Mouse (Mus musculus): ENCODE data around the gene Prkd3. TPM values are rescaled to one million over a fixed set of nuclear protein-coding genes. Genes with fewer than 3 reads are reported as not detected.
A peak's percentile ranks its signal among the peaks of the same experiment; 100 is the strongest.

Prkd3 gene
- polyA plus RNA-seq, 1 experiment from 2014 or later, result 46.5 TPM

- 92% methylated on average over 8 of the region's 8 CpGs for WGBS
- no peaks in the 10 kb centered on the region for H3K27me3 ChIP-seq
- H3K27ac ChIP-seq, result no peak overlapping the region
- H3K4me3 ChIP-seq, result no peak overlapping the region
- ATAC-seq (ENCODE audit: low FRiP score), result no peak
- H3K36me3 ChIP-seq, result peaks cover 67% of the 10 kb centered on the region
- H3K9ac ChIP-seq, result no peak overlapping the region
- H3K4me2 ChIP-seq (replicated peaks), result no peak overlapping the region
- H3K9me3 ChIP-seq (replicated peaks), result no peaks in the 10 kb centered on the region
- H3K4me1 ChIP-seq, result no peaks in the 10 kb centered on the region
These were observed 67.4 kb downstream of the Prkd3 start for GRCm38 (mm10) chr17:78953240-78953639.

- H3K27ac ChIP-seq, result no peak overlapping the region
- H3K27me3 ChIP-seq, result no peaks in the 10 kb centered on the region
- WGBS, result 94% methylated on average over 5 of the region's 5 CpGs
- peaks cover 69% of the 10 kb centered on the region for H3K36me3 ChIP-seq
- no peak for ATAC-seq (ENCODE audit: low FRiP score)
- no peak overlapping the region for H3K4me2 ChIP-seq (replicated peaks)
- H3K4me3 ChIP-seq, result no peak overlapping the region
- no peaks in the 10 kb centered on the region for H3K4me1 ChIP-seq
- H3K9me3 ChIP-seq (replicated peaks), result no peaks in the 10 kb centered on the region
- H3K9ac ChIP-seq, result no peak overlapping the region
These were observed 68.5 kb downstream of the Prkd3 start for GRCm38 (mm10) chr17:78952070-78952469.

- Histone ChIP-seq H3K4me1 (no peaks in the 10 kb centered on the region), H3K9ac (no peak overlapping the region), H3K36me3 (peaks cover 73% of the 10 kb centered on the region), H3K4me2 (replicated peaks) (no peak overlapping the region), H3K4me3 (no peak overlapping the region), H3K9me3 (replicated peaks) (no peaks in the 10 kb centered on the region), H3K27ac (no peak overlapping the region), H3K27me3 (no peaks in the 10 kb centered on the region)
- WGBS, result 95% methylated on average over 5 of the region's 5 CpGs
- no peak for ATAC-seq (ENCODE audit: low FRiP score)
These were observed 69.4 kb downstream of the Prkd3 start for GRCm38 (mm10) chr17:78951225-78951624.

DNA sequence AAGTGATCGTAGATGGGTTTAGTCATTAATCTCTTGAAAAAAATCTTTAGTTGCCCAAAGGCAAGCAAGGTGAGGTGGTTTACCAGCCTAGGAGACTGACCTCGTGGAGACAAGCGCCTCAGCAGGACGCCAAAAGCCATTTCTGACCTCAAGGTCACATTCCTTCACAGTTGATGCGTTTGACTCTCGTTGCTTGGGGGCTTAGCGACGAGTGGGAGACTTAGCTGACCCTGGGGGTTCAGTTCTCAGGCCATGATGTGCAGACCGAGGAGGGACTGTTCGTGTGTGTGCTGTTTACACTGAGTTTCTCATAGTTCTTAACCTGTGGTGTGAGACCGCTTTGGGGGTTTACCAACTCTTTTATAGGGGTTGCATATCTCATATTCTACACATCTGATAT lies 78.0 kb downstream of the Prkd3 start:
- Histone ChIP-seq H3K36me3 (peaks cover 43% of the 10 kb centered on the region), H3K9me3 (replicated peaks) (no peaks in the 10 kb centered on the region), H3K27me3 (no peaks in the 10 kb centered on the region), H3K9ac (no peak overlapping the region), H3K4me3 (no peak overlapping the region), H3K27ac (no peak overlapping the region), H3K4me1 (peaks cover 2% of the 10 kb centered on the region), H3K4me2 (replicated peaks) (no peak overlapping the region)
- ATAC-seq (ENCODE audit: low FRiP score), result no peak
- 49% methylated on average over 11 of the region's 11 CpGs for WGBS

GRCm38 (mm10) chr17:78938927-78939326 lies 81.7 kb downstream of the Prkd3 start:
- H3K36me3 ChIP-seq, result peaks cover 34% of the 10 kb centered on the region
- H3K27me3 ChIP-seq, result no peaks in the 10 kb centered on the region
- 94% methylated on average over 4 of the region's 4 CpGs for WGBS
- no peak overlapping the region for H3K9ac ChIP-seq
- ATAC-seq (ENCODE audit: low FRiP score), result no peak
- H3K4me1 ChIP-seq, result peaks cover 11% of the 10 kb centered on the region
- no peak overlapping the region for H3K27ac ChIP-seq
- H3K4me2 ChIP-seq (replicated peaks), result no peak overlapping the region
- H3K9me3 ChIP-seq (replicated peaks), result no peaks in the 10 kb centered on the region
- H3K4me3 ChIP-seq, result no peak overlapping the region

DNA sequence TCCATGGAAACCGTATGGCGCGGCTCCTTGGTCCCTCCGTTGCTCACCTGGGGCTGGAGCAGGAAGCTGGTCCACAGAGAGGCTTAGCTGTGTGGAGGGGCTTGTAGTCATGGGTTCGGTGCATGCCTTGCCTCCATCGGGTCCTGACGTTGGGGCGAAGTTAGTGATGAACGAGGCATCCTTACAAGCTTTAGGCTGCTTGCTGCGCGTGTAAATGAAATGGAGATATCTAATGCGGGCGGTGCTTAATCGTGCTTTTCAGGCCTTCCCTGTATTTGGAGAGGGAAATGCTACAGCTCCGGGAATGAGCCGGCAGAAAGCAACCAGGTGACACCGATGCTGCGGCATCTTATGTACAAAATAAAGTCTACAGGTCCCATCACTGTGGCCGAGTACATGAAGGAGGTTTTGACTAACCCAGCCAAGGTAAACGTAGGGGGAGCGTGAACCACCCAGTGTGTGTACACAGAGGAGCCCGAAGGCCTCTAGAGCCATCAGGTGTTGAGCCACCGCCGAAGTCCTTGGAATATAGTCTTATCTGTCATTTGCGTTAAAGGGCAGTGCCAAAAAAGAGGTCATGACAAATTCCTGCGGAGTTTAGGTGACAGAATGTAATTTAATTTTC lies 83.3 kb downstream of the Prkd3 start:
- 11% methylated on average over 26 of the region's 26 CpGs for WGBS
- Histone ChIP-seq H3K4me1 (peaks cover 18% of the 10 kb centered on the region), H3K27me3 (no peaks in the 10 kb centered on the region), H3K4me3 (peak overlapping the region; percentile 81), H3K9ac (peak overlapping the region; percentile 71), H3K36me3 (peaks cover 36% of the 10 kb centered on the region), H3K9me3 (replicated peaks) (no peaks in the 10 kb centered on the region), H3K27ac (peak overlapping the region; percentile 40; the same call in 1 of the 2 replicates), H3K4me2 (replicated peaks) (peak overlapping the region; percentile 75)
- ATAC-seq (ENCODE audit: low FRiP score), result peak; percentile 30; the same call in 1 of the 2 replicates

GRCm38 (mm10) chr17:78936466-78937228 lies 84.0 kb downstream of the Prkd3 start, which contains the start of the genes Cebpz and Ndufaf7:
Gene Cebpz (minus strand): TSS chr17:78937066.
Gene Ndufaf7 (plus strand): TSS chr17:78937136.
- Histone ChIP-seq H3K4me3 (peak within 1 kb of the TSS; percentile 81), H3K4me1 (peaks cover 18% of the 10 kb centered on the region), H3K4me2 (replicated peaks) (peak within 1 kb of the TSS; percentile 75), H3K9me3 (replicated peaks) (no peaks in the 10 kb centered on the region), H3K27me3 (no peaks in the 10 kb centered on the region), H3K36me3 (peaks cover 36% of the 10 kb centered on the region), H3K27ac (peak within 1 kb of the TSS; percentile 40; the same call in 1 of the 2 replicates), H3K9ac (peak within 1 kb of the TSS; percentile 75)
- WGBS, result under 1% methylated on average over 45 of the region's 45 CpGs
- ATAC-seq (ENCODE audit: low FRiP score), result peak; percentile 100

- Histone ChIP-seq H3K9me3 (replicated peaks) (no peaks in the 10 kb centered on the region), H3K27me3 (no peaks in the 10 kb centered on the region), H3K4me2 (replicated peaks) (peak overlapping the region; percentile 75), H3K4me3 (peak overlapping the region; percentile 81), H3K27ac (no peak overlapping the region), H3K36me3 (peaks cover 41% of the 10 kb centered on the region), H3K4me1 (peaks cover 18% of the 10 kb centered on the region), H3K9ac (peak overlapping the region; percentile 75)
- WGBS, result 86% methylated on average over 2 of the region's 2 CpGs
- no peak for ATAC-seq (ENCODE audit: low FRiP score)
These were observed 84.8 kb downstream of the Prkd3 start for GRCm38 (mm10) chr17:78935857-78936256.

DNA sequence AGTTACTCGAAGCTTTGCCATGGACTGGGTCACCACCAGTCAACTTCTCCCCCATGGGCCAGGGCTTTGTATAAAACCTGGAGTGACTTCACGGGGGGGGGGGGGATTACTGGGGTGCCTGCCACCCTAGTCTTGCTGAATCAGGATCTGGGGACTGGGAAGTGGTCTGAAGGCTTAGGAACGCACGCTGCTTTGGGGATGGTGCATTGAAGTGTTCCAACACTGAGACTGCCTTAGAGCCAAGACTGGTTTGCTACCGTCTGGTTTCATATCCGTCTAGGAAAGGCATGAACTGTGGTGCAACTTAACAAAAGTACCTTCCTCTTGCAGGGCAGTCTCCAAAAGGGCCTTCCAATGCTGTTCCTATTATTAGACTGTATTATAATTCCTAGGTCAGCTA lies 102.9 kb downstream of the Prkd3 start:
- Histone ChIP-seq H3K4me2 (replicated peaks) (peak overlapping the region; percentile 68), H3K4me1 (peaks cover 14% of the 10 kb centered on the region), H3K27me3 (no peaks in the 10 kb centered on the region), H3K27ac (no peak overlapping the region), H3K9me3 (replicated peaks) (no peaks in the 10 kb centered on the region), H3K9ac (peak overlapping the region; percentile 78; the same call in 1 of the 2 replicates), H3K4me3 (no peak overlapping the region; the same call in 1 of the 2 replicates), H3K36me3 (peaks cover 33% of the 10 kb centered on the region)
- WGBS, result 54% methylated on average over 6 of the region's 6 CpGs
- no peak for ATAC-seq (ENCODE audit: low FRiP score)

- Histone ChIP-seq H3K4me2 (replicated peaks) (peak overlapping the region; percentile 68), H3K27me3 (no peaks in the 10 kb centered on the region), H3K4me3 (peak overlapping the region; percentile 66), H3K9ac (peak overlapping the region; percentile 78), H3K36me3 (peaks cover 26% of the 10 kb centered on the region), H3K27ac (peak overlapping the region; percentile 83), H3K4me1 (peaks cover 14% of the 10 kb centered on the region), H3K9me3 (replicated peaks) (no peaks in the 10 kb centered on the region)
- WGBS, result 4% methylated on average over 11 of the region's 11 CpGs
- peak; percentile 21 for ATAC-seq (ENCODE audit: low FRiP score)
These were observed 103.7 kb downstream of the Prkd3 start for GRCm38 (mm10) chr17:78916899-78917298.

- peak within 1 kb of the TSS; percentile 78 for H3K9ac ChIP-seq
- peak within 1 kb of the TSS; percentile 66 for H3K4me3 ChIP-seq
- under 1% methylated on average over 37 of the region's 37 CpGs for WGBS
- H3K27ac ChIP-seq, result peak within 1 kb of the TSS; percentile 83
- H3K9me3 ChIP-seq (replicated peaks), result no peaks in the 10 kb centered on the region
- ATAC-seq (ENCODE audit: low FRiP score), result peak; percentile 96
- H3K36me3 ChIP-seq, result peaks cover 21% of the 10 kb centered on the region
- H3K4me2 ChIP-seq (replicated peaks), result peak within 1 kb of the TSS; percentile 68
- peaks cover 14% of the 10 kb centered on the region for H3K4me1 ChIP-seq
- no peaks in the 10 kb centered on the region for H3K27me3 ChIP-seq
These were observed 104.2 kb downstream of the Prkd3 start, which contains the start of gene Cebpzos for GRCm38 (mm10) chr17:78916369-78916813. Gene Cebpzos (plus strand): TSS chr17:78916500.

- H3K4me2 ChIP-seq (replicated peaks), result peak overlapping the region; percentile 68
- H3K27me3 ChIP-seq, result no peaks in the 10 kb centered on the region
- H3K4me1 ChIP-seq, result peaks cover 14% of the 10 kb centered on the region
- peak overlapping the region; percentile 83; the same call in 1 of the 2 replicates for H3K27ac ChIP-seq
- no peak overlapping the region for H3K9ac ChIP-seq
- peaks cover 17% of the 10 kb centered on the region for H3K36me3 ChIP-seq
- H3K4me3 ChIP-seq, result peak overlapping the region; percentile 66
- 53% methylated on average over 6 of the region's 6 CpGs for WGBS
- peak; percentile 12 for ATAC-seq (ENCODE audit: low FRiP score)
- no peaks in the 10 kb centered on the region for H3K9me3 ChIP-seq (replicated peaks)
These were observed 104.8 kb downstream of the Prkd3 start for GRCm38 (mm10) chr17:78915772-78916171.
